Mouse (Mus musculus) 3134 (cell line): Measurements from ENCODE around the gene Fgf13.

Source experiments
- DNase-seq: peaks from one replicate; pipeline ENCODE4 v3.0.0-alpha.2; 2011; ENCODE audit warnings: low spot score; ENCODE audit not compliant: insufficient read length; ENCODE audit errors: extremely low read depth

The Fgf13 gene

DNA sequence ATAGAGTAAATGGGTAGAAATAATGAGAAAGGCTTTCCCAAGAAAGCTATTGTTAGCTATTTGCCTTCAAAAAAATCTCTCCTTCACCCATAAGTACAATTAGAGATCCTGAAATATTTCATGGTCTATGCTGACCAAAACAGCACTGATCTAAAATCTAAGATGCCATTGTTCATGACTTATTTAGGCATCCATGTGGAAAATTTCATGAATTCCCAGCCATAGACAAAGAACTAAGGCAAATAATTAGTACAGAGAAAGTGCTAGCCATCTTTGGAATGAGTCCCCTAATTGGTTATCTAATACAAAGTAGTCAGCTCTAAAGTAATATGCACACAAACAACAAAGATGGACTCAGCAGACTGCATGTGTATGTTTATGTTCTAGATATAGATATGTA is 366.7 kb downstream of the Fgf13 start:
- DNase-seq: no peak

DNA sequence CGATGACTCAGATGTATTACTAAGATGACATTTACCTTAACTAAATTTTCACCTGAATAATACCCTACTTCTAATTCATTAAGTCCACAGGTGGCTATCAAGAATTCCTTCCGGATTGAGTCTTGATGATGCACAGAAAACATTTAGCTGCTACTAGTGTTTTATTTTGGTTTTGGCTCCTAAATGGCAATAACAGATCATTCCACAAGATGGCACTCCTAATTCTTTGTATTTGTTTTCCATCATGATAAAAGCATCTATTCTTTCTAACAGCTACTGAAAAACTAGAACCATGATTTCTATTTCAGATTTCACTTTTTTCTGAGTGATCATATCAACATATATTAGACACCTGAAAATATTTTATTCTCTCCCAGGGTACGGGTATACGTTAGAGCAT is 373.7 kb downstream of the Fgf13 start:
- no peak for DNase-seq

DNA sequence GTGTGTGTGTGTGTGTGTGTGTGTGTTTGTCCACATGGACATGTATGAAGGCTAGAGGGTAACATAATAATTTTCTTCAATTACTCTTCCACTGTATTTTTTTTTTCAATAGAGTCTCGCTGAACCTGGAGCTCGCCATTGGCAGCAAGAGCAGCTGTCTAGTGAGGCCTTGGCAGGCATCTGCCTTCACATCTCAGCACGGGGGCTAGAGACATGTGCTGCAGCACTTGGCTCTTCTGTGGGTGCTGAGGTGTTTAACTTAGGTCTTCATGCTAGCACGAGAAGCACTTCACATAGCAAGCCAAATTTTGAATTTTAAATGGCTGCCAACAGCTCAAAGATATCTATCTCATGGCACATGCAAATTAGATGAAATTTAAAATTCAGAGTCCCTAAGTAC is 380.9 kb downstream of the Fgf13 start:
- no peak for DNase-seq

DNA sequence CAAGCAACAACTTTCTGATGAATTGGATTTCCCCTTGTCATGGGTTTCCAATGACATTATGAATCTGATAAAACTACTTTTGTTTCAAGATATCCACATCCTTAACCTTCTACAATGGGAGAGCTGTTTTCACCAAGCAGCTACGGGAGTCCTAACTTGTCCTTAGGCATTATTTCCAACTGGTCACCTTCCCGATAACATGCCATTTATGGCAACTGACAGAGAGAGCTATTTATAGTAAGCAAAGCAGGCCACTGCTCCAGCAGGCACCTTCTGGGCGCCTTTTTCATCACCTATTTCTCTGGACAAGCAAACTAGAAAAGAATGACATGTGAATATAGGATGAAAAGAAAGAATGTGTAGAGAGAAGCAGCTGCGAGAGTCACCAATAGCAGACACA is 385.5 kb downstream of the Fgf13 start:
- DNase-seq: no peak

DNA sequence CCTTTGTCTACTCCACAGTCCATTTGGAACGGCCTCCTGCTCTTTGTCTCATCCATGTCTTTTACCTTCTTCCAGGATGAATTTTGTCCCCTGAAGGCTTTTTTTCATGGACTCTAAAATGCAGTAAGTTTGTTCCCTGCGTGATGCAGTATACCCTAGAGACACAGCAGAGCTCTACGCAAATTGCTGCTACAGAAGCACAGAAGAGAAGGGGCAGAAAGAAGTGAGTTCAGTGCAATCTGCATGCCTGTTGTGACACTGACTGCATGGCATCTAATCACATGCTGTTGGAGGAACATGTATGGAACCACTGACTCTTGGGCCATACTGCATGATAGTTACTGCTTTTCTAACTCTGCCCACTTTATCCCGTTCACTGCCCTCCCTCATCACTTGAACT is 388.2 kb downstream of the Fgf13 start:
- DNase-seq: no peak

DNA sequence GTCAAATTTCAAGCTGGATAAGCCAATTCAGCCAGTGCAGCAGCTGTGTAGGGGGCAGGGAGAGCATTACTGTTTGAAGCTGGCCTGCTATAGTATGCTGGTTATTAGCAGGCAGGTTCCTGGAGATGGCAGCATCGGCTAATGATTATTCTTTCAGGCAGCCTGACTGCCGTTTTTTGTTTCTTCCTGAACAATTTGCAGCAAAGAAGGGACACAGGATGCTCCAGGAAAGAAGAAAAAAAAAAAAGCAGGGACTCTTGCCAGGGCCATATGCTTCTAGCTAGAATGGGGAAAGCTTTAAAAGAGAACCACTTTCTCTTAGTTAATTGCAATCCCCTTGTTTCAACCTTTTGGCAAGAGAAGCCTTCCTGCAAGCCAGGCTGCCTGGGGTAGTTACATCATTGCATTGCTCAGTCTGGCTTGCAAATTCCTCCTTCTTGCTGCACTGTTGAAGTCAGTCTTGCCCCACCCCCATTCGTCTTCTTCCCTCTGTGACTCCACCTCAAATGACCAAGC is 388.7 kb downstream of the Fgf13 start:
- no peak for DNase-seq

DNA sequence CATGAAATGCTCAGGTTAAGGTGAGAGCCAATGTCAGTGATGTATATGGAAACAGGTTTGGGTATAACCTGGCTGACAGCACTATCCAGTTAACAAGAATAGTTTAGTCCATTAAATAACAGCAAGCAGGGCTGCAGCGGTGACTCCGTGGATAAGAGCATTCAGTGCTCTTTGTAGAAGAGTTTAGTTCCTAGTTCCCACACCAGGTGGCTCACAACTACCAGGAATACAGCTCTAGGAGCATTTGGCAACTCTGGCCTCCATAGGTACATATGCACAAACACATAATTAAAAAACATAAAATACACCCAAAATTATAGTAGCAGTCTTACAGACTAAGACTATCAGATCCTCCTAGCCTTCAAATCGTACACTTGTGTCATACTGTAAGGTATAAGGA is 390.2 kb downstream of the Fgf13 start:
- no peak for DNase-seq

DNA sequence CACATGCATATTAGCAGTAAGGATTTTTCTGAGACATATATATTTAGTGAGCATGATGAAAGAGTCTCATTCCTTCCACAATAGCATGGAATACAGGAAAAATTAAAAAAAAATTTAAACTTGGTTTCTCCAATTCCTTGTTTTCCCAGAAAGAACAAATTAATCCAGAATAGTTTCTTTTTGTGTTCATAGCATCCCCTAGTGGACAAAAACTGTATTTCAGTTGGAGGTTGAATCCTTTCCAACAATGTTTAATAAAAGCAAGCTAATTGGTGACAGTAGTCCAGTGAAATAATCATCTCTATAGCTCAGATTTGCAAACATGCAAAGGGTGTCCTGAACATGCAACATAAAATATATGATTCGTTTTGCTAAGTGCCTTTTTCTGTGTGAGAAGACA is 395.7 kb downstream of the Fgf13 start:
- DNase-seq: no peak

DNA sequence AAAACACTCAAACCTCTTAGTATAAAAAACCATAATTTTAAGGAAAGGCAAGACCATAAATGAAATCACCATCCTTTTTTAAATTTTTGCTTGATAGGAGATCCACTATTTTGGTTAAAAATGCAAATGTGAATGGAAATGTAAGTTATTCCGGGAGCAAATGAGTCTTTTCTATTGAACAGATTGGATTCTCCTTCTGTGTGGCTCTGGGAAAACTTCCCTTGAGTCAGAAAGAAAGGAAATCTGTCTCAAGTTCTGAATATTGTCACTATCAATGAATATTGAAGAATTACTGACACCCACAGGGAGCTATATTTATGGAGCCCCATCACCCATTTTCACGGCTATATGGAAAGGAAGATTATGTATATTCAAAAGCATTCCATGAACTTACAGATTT is 401.1 kb downstream of the Fgf13 start:
- no peak for DNase-seq

DNA sequence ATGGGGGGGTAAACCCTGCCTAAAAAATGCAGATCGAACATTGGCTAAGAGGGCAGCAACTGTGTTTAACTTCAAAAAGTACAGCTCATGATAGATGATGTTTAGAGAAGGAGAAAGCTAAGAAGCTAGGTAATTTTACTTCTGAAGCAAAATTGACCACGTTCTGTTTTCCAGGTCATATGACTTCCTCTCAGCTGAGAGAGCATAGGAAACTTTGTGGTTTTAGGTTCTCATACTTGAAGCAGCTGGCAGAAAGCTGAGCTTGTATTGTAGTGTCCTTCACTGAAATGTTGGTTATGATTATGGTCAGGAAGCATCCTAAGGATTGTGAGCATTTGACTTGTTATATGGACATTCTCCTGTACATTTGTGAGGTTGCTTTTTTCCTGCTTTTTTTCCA is 425.9 kb downstream of the Fgf13 start:
- no peak for DNase-seq

DNA sequence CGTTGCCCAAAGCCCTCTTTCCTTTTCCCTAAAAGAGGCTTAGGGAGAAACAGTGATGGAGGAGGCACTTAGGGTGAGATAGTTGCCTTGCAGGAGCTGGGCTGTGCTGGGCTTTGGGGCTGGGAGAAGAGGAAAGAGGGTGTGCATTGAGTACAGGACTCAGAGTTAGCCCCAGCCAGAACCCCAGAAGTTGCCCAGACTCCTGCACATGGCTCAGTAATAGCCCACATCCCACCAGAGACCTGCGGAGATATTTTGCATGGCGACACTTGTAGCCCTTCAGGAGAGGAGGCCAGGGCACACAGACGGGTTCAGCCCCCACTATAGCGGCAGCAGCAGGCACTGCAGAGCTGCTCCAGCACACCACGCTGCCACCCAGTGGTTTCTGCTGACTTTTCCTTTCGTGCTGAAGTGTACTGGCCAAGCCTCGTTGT is 432.9 kb downstream of the Fgf13 start:
- DNase-seq: no peak

DNA sequence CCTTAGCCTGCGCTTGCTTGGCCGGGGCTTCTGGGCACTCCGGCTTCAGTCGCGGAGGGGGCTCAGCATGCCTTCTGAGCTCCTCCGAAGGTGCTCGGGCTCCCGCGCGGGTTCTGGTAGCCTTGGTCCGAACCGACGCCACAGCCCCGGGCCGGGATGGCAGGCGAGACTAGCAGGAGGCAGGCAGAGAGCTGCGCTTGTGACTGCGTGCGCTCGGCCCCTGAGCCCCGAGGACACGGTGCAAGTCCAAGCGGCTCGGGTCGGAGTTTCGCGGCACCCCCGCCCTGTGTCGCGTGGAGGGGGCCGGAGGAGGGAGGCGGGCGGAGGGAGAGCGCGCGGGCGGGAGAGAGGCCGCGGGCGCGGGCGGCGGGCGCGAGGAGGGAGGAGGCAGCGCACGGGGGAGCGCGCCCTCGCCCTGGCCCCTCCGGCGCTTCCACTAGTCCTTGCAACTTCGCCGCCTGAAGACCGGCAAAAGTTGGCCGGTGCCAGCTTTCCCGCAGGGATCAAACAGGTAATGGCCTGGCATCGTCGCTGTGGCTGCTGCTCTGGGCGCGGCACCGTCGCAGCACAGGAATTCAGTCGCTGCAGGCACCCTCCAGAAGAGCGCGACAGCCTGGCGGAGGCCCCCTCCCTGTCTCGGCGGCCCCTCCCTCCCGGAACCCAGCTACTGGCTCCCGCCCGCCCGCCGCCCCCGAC is 433.6 kb downstream of the Fgf13 start:
- no peak for DNase-seq

DNA sequence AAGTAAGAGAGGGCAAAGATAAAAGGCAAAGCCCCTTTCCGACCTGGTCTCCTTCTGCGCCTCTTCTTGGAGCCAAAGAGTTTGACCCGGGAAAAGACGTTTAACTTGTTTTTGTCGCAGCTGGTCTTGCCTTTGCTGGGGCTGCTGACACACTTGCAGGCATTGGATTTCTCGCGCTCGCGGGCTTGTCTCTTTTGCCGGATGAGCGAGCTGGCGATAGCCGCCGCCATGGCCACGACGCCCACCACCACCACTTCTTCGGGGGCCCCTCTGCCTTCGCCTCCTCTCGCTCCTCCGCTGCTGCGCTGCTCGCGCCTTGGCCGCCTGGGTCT is 434.1 kb downstream of the Fgf13 start:
- no peak for DNase-seq

DNA sequence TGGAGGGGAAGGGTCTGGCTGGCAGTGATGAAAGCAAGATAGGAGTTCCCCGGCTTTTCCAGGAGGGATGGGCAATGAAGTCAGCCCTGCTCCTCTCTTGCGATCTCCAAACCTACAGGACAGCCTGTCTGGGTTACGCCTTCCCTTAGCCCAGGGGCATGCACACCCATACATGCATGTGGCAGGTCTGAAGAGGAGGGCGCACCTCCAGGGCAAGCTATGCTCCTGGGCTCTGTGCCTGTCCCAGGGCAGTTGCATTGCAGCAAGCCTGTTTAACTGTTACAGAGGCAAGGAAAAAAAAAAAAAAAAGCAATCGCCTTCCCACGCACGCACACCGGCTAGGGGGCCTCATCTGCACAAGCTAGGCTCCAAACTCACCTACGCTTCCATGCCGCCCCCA is 434.5 kb downstream of the Fgf13 start:
- no peak for DNase-seq

DNA sequence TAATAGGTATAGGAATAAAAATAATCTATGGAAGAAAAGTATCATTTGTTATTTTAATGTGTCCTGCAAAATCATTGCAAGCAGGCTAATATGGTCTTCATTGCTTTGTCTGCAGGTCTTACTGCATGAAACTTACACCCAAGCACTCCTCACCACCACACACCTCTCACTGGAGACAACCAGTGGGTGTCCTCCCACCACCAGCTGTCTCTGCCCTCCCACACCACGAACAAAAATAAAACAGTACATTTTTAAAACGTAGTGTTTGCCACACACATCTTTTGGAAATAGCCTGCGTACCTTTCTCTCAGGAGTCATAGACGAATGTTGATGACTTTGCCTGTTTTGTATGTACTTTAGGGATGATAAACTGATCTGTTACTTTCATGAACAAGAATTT is 441.2 kb downstream of the Fgf13 start:
- no peak for DNase-seq

DNA sequence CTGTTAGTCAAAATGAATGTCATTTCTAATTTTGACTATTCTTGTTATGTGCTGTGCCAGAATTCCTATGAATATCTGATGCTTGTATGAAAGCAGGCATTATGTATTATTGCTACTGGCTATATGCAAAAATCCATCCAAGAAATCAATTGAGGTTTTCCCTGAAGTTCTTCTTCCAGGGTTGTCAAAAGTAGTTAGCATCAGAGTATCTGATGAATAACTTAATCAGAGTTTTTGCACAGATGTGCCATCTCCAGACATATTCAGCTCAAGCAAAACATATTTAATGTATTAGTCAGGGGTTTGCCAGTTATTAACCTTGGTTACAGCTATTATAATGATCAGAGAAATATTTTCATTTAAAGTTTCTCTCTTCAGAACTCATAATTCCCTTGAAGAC is 454.7 kb downstream of the Fgf13 start:
- no peak for DNase-seq

DNA sequence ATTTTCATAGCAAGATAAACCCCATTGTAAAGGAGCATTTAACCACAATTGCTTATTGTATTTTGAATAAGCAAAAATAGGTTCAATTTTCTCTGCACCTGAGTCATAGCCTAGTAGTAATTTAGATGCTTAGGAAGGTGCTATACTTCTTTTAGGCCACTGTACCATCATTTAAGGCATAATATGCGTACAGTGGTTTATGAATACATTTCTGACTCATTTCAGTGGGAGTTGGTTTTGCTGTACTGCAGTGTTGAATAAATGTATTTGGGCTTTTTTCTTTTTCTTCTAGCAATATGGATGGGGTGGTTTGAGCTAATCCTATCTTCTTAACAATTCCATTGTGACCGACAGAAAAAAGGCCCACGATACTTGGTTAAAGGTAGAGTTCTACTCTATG is 481.9 kb downstream of the Fgf13 start:
- no peak for DNase-seq

DNA sequence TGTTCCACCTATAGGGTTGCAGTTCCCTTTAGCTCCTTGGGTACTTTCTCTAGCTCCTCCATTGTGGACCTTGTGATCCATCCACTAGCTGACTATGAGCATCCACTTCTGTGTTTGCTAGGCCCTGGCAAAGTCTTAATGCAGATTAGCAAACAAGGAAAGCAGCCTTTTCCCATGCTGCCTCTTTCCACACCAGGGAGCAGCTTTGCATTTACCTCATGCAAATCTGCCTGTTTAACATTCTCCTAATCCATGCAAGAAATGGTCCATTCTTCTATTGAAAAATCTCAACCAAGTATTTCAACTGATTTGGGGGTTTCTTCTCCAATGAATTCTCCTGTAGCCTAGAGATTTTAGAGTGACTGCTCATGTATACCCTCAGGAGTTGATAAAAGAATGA is 487.4 kb downstream of the Fgf13 start:
- DNase-seq: no peak

DNA sequence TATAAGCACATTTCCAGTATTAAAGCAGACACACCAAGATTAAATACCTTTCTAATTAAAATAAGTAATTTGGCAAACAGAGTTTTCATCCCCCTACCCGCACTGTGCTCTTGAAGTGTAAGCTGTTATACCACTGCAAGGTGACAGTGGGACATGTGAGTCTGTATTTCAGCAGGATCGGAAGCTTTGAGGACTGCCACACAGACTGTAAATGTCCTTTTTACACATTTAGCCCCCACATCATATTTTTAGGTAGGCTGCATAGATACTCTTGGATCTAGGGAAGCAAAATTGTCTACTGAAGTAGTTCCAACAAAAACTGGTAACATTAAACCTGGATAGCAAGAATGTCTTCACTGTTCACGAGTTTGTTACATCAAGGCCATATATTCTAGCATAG is 495.8 kb downstream of the Fgf13 start:
- no peak for DNase-seq

DNA sequence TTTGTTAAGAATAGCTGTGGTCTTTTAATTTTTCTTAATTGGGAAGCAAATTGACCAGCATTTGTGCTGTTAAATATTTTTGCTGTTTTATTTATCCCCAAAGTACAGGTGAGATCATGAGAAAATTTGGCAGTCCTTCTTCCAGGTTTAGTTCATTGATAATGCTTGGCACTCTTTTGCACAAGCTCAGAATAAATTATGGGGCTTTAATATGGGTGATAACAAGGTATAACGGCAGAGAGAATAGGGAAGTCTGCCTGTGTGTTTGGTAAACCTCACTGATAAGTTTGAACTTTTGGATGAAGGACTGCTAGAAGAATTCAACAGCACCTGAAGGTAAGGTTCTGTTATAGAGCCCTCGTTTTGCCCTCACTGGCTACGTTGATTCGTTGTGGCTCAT is 504.7 kb downstream of the Fgf13 start:
- no peak for DNase-seq

DNA sequence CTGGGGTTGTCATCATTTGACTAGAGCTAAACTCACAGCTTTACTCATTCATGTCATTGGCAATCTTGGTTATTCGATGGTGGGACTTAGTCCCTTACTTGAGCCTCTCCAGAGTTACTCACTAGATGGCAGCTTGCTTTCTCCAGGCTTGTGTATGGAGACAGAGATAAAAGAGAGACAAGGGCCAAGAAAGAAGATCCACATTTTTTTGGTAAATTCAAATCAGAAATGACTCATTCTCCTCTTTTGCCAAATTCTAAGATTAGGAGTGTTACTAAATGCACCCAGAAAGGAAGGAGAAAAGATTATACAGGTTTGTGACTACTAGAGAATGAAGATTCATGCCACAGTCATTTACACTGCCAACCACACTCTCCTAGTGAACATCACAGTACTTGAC is 532.9 kb downstream of the Fgf13 start:
- DNase-seq: no peak
